Mouse (Mus musculus): ENCODE measurements at regions not wholly inside any gene's neighbourhood (a gene's known extent, or its start where the extent isn't known, plus 50 kb on each side); places are given as distances from the start of the nearest gene placed in this dataset.

DNA sequence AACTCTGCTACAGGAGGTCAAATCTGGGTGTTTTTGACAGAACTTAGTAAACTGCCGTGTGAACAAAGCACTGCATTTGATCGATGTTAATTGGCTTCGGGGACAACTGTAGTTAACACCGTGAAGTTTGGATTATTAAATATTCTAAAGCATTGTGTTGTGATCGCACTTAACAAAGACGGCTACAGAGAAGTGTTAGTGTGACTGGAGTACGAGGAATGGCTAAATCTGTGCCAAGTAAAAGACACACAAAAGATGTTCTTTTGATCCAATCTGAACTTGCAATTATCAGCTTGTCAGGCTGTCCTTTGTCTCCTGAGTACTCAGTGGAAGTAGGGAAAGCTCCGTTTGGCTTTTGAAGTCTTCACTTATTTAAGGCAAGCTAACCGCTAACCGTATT is 259.7 kb downstream of the Tmem182 start:
- DNase-seq (ENCODE audit: low spot score in 2 of 2): no peak

DNA sequence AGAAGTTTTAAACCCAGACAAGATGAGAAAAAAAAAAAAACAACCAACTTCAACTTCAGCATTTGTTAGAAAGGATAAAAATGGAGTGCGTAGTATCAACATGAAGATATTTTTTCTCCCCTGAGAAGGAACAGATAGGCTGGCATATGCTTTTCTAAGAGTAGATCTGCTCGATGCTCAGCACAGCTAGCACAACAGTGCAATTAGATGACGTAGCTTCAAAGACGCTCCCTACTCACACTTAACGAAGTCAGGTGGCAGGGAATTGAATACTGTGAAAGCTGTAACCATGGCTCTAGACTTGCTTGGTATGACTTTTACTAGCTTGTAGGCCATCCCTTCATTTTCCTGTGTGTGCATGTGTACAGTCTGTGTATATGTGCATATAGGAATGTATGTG is 299.5 kb downstream of the Tmem182 start:
- DNase-seq (ENCODE audit: low spot score in 2 of 2): peak; percentile 39 to 69

DNA sequence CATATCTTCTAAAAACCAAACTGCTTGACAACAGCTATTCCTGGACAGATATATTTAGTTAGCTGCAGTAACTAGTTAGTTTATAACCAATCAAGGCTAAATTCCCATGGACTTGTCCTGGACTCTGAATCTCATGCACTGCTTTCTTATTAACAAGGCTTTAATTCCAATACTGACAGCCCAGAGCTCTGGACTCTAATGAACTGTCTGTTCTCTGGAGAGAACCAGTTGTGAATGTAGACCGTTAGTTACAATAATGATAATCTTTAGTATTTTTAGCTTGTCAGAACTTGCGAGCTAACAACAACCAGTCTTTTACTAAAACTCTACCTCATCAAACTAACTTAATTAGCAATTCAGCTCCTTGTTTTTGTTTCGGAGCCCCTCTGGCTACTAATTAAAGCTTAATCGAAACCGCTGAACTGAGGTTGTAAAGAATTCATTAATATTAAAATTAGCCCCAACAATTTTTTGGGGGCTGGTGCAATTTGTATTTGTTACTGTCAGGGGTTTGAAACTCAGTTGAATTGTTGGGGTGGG is 316.3 kb downstream of the Tmem182 start:
- no peak for DNase-seq (ENCODE audit: low spot score in 2 of 2)

DNA sequence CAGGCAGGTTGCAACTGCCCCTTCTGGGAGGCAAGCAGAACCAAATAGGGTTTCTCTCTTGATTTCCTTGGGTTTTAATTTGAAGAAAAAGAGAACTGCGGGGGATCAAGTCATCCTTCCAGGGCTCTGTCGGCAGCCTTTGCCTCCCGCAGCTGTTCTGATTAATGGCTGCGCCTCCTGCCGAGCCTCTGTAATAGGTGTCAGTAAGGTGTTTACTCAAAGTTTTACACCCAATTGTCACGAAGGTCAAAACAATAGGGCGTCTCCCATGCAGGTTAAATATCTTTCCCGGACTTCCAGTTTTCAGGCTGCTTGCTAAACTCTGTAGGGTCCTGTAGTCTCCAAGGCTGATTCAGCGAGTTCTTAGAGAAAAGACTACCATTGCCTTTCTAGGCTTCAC is 326.0 kb downstream of the Tmem182 start:
- no peak for DNase-seq (ENCODE audit: low spot score in 2 of 2)

DNA sequence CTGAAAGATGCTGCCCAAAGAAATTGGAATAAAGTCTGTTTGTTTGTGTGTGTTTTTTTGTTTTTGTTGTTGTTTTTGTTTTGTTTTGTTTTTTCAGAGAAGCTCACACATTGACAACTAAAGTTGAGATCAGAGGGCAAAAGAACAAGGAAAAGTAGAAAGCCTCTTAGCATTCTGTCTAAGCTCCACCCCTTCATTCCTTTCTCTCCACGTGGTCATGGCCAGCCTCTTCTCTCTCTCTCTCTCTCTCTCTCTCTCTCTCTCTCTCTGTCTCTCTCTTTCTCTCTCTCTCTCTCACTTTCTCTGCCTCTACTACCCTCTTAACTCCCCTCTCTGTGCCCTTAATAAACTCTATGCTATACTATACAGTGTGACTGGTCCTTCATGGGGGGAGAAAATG is 327.7 kb downstream of the Tmem182 start:
- DNase-seq (ENCODE audit: low spot score in 2 of 2): no peak

DNA sequence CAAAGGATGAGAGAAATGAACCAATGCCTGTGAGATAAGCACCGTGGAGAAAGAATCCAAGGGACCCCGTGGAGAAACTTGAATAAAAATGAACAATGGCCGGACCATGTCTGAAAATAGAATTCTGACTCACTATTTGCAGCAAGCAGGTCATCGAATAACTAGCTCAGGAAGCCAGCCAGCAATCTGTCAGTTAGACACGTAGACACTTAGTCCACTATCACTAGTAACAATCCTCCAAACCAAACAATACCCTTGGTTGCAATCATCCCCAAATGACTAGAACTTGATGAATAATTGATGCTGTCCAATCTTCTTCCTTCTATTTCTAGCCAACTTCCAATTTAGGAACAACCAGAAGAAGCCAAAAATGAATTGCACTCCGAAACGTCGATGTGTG is 328.5 kb downstream of the Tmem182 start:
- no peak for DNase-seq (ENCODE audit: low spot score in 2 of 2)

DNA sequence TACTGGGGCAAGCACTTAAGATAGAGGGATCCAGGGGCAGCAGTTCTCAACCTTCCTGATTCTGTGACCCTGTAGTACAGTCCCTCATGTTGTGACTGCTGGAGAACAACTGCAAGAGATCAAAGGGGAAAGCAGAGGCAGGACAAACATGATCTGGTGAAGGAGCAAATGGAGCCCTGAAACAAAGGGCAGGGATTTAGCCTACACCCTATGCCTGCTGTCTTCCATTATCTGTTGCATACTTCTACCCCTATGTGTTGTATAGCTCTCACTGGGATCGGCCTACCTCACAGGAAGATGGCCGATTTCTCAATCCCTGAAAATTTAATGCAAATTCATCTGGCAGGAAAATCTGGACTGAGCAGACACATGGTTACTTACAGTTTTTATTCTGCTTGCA is 334.3 kb downstream of the Tmem182 start:
- DNase-seq (ENCODE audit: low spot score in 2 of 2): no peak

DNA sequence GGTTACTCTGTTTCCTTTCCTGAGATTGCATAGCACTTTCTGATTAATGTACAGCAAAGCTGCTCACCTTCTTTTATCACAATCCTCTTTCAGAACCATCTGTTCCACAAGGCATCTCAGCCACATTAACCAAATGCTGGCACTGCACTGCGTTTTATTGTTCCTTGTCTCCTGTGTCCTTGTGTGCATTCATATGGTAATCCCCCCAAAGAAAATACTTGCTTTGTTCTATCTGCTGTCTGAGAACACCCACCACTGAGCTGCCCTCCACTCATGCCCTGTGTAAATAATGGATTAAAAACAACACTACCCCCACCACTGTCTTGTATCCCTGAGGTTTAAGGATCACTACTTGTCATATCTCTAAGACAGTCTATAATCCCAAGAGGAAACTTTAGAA is 335.1 kb downstream of the Tmem182 start:
- DNase-seq (ENCODE audit: low spot score in 2 of 2): no peak

DNA sequence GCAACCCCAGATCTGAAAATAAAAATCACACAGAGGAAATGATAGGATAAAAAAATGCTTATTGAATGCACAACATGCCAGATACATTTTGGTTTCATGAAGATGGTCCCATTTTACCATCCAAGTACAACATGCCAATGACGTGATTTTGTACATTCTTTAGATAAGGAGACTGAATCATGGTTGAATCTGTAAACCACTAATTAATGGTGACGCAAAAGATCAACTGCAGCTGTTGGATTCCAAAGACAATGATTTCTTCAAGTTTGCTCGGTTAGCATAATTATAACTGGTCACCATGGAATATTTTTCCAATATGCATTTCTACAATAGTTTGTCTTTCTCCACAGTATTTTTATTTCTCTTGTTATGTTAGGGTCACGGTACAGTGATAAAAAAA is 336.6 kb downstream of the Tmem182 start:
- no peak for DNase-seq (ENCODE audit: low spot score in 2 of 2)

DNA sequence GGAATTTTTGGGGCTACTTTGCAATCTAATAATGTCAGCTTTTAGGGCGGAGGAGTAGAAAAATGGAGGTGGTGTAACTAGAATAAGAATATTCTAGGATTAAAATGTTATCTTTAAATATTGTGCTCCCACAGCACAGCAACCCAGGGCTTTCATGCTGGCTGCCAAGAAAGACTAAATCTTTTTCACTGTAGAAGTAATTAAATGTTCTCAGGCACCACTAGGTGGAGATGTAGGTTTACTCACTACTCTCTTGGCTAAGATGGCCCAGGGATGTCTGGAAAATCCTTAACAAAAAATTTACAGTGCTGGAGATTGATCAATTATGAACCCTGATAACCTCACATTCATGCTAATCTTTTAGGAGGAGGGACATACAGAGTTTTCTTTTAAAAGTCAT is 347.1 kb downstream of the Tmem182 start:
- peak; percentile 34 to 46 for DNase-seq (ENCODE audit: low spot score in 2 of 2)

DNA sequence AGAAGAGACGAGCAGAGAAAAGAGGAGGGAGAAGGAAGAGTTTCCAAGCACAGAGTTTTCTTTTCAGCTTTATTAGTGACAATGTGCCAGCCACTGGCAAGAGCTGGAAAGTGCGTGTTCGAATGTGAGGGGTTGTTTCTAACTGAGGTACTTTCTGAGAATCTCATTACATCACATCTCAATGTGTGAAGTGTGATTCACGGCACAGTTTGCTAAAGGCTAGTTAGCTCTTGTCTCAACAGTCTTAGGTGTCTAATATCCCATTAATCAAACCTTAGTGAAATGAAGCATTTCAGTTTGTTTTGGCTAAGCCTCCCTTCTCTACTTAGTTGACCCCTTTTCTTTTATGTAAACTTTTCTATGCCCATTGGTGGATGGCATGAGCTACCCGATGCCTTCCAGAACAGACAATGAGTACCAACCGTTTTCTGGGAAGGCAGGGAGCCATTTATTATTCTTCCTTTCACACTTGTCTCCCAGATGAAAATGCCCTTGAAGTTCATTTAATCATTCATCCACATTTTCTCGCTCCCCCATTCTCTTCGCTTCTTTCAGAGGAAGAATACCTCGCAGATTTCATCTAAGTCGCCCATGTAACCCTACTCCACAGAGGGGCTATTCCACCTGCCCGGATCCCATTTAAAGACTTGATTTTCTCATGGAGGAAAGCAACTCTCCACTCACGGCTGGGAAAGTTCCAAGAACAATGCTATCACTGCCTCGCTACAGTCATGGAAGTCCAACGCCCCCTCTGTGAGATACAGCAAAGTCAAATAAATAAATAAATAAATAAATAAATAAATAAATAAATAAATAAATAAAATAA is 348.0 kb downstream of the Tmem182 start:
- no peak for DNase-seq (ENCODE audit: low spot score in 2 of 2)

DNA sequence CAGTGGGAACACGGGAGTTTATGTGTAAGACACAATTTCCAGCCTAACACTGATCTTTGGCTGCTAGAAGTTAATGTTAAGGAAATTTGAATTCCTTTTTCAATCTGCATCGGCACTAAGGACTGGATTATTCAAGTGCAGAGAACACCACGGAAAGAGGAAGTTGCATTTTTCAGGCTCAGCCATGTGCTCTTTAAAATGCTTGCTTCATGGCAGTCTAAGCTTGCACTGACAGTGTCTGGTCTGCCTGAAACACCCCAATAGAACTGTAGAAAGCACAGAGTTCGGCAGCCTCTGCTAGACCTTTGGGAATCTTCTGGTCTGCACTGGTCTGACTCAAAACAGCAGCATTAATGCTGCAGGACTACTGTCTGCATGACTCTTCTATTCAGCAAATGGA is 348.8 kb downstream of the Tmem182 start:
- no peak for DNase-seq (ENCODE audit: low spot score in 2 of 2)

DNA sequence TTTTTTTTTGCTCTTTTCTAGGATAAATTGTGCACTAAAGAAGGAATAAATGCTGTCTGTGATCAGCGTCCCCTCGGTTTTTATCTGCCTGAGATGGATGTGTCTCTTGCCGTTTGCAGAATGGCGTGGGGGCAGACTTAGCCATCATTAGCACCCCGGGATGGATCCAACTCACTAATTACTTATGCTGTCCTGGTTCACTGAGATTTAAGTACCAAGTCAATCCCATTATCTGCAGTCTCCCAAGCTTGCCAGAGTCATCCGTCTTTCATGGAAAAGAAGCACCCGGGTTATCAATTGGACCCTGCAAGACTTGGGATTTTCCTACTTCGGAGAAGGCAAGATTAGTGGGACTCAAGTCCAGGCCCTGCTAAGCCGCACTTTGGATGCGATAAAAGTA is 351.5 kb downstream of the Tmem182 start:
- no peak for DNase-seq (ENCODE audit: low spot score in 2 of 2)

DNA sequence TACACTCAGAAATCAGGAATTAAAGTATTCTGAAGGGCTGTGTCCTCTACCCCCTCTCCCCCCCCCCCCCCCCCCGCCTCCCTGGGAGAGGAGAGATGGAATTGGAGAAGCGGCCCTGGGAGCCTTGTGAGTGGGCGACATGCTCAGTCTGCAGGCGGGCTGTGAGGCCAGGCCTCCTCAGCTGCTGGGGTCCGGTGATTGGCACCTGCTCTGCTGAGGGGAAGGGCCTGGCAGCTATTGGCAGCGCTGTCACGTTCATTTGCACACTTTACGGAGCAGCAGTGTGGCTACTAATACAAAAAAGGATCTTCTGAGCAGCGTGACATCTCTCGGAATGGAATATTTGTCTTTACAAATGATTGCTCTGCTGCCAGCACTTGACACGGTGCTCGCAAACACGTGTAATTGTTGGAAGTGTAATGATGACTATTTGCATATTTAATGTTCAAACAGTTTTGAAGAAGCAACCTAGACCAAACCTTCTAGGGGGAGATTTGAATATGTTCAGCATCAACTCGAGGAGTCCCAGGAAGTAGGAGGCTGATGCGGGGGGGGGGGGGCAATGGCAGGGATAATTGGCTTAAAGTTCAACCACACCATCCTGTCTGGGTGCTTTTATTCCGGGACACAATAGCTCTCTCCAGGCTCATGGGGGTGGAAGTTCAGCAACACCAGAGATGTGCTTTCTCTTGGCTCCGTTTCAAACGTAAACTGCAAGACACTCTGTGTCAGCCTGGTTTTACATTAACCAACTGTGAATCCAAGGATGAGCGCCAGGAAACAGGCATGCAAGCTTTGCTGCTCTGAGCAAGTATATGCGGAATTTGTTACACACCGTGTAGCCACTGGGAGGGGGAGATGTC is 352.5 kb downstream of the Tmem182 start:
- peak; percentile 66 to 77 for DNase-seq (ENCODE audit: low spot score in 2 of 2)

DNA sequence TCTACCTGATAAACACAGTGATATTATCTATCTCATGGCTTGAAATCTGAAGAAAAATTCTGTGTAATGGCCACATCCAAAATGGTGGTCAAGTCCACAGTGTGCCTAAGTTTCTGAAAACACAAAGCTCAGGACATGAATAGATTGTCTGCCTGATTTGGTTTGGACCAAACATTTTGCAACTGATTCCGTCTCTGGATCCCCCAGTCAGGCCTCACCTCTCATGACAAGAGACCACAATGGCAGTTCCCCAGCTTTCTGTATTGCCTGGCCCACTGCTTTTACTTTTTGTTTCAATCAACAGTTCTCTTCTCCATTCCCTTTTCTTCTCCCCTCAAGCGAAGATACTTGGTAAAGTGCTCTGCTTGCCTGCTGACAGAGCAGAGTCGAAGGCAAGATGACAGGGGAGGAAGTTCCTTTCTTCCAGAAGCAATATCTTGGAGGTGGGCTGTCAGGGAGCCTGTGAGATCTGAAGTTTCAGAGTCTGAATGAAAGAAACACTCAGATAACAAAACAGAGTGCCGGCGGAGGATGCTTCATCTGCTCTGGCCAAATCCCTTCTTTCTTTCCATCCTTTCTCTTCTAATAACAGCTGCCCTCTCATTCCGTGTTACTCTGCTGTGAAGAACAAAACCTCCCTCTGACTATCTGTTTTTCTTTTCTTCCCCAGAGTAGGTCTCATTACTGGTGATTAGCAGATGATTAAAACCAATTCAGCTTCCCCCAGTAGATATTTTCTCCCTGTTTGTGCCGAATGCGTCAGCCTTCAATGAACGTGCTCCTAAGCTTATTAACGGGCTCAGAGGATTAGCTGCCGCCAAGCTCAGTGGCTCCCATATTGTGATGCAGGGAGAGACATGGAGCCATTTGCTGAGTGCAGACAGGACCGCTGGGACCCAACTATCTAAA is 360.7 kb downstream of the Tmem182 start:
- DNase-seq (ENCODE audit: low spot score in 2 of 2): no peak

DNA sequence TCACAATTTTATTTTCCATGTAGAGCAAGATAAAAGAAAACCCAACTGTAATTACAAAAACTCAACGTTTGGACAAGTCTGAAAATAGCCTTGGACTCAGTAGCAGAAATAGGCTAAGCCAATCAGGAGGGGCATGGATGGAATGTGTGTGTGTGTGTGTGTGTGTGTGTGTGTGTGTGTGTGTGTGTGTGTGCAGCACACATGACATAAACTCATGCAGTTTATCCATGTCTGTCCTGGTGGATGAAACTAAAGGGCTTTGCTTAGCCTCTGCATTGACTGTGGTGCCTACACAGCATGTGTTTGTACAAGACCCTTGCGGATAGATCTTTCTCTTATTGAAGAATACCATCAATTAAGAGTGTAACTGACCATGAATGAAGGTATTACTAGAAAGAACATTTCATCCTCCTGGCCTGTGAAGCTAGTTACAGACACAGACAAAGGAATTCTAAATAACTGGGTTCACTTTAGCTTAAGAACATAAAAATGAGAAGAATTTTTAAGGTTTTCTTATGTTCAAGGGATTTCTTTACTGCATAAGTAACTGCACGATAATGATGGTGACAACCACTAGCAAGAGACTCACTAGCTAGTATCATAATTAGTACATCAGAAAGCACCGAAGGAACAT is 361.5 kb downstream of the Tmem182 start:
- no peak for DNase-seq (ENCODE audit: low spot score in 2 of 2)

DNA sequence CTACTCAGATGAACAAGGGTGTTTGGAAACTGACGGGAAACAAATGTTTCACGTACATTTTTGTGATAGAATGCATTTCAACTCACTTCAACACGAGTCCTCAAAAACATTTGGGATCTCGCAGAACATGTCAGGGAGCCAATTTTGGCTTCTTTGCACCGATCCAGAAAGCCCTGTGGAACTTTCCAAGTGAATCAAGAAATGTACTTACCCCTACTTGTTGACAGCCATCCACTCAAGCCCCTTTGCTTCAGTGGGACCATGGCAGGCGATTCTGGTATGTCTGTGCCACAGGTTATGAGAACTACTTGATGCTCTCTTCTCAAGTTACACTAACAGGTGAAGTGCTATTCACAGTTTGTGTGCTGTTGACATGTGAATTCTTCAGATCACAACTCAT is 381.6 kb downstream of the Tmem182 start:
- no peak for DNase-seq (ENCODE audit: low spot score in 2 of 2)

DNA sequence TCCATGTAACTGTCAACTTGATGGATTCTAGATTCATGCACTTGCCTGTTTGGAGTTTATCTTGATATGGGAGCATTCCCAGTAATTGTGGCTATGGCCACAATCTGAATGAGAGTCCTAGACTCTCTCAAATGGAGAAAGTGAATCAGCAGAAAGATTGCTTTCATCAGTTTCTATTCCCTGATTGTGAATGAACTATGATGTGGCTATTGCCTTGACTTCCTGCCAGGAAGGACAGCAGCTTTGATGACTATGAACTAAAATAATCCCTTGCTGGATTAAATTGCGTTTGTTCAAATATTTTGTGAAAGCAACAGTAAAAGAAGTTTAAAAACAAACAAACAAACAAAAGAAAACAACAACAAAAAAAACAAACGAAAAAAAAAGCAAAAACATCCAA is 407.5 kb downstream of the Tmem182 start:
- no peak for DNase-seq (ENCODE audit: low spot score in 2 of 2)

DNA sequence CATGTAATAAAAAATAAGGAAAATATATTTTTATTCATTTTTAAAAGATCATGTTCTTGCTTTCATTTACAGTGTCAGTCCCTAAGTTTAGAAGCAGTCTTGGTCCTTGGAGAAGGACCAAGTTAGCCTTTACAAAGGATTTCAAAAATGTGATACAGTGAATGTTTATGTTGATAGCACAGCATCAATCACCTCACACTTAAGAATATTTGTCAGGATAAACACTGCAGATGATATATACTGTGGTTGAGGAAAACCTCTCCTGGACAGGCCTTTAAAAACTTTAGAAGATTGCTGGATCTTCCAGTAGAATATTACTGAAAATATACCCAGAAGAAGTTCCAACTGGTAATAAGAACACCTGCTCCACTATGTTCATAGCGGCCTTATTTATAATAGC is 420.4 kb downstream of the Tmem182 start:
- DNase-seq (ENCODE audit: low spot score in 2 of 2): no peak

DNA sequence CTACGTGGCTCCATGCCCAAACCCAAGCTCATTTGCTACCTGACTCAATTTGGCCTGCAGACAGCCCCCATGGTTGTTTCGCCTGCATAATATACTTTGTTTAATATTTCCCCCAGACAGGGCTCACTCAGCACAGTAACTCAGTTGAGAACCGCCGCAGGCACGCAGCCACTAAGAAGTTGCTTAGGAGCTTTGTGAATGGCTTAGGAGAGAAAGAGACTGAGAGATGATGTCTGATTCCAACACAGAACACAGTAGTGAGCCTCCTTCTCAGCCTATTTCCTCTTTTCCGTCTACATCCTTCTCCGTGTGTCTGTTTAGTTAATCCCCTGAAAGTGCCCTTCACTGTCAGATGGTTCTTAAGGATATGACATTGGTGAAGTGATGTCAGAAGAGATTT is 429.9 kb downstream of the Tmem182 start:
- no peak for DNase-seq (ENCODE audit: low spot score in 2 of 2)

DNA sequence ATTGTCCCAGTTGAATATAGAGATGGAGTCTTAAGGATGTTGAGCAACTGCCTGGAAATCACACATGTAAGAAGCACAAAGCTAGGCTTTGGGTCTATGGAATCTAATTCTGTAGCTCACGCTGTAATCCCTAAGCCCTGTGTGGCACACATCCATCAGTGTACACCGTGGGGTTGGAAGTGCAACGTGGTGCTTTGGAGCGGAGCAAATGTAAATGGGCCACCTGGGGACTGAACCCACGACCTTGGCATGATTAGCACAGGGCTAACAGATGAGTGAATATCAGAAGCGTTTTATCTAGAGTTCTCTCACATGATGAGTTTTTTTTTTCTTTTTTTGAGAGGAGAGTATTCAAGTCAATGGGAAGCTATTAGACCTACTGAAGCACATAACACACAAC is 437.6 kb downstream of the Tmem182 start:
- no peak for DNase-seq (ENCODE audit: low spot score in 2 of 2)
